Mouse (Mus musculus) CD8-positive naive resting alpha-beta T cell, adult 2 months (primary cell): ENCODE results near the gene Gorasp2.

ENCODE experiments used
- DNase-seq, 2 experiments: peaks; one replicate each; pipeline ENCODE4 v3.0.0; 2022; ENCODE audit warnings: low read depth in 2 of 2, low spot score in 2 of 2

Gene Gorasp2

DNA sequence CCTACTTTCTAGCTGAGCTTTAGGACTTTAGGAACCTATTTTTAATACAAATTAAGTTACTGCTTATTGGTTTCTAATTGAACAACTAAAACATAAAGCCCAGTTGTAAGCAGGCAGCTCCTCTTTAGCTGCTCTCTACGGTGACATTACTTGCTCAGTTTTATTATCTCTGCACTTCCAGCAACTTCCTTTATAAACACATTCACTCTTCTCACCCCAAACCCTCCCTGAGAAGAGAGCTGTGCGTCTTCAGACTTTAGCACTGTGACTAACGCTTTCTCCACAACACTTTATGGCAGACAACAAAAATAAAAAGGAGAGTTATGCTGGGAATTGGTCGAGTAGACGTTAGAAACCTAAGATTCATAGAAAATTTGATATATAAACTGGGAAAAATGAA lies 74.6 kb downstream of the Gorasp2 start:
- no peak for DNase-seq

DNA sequence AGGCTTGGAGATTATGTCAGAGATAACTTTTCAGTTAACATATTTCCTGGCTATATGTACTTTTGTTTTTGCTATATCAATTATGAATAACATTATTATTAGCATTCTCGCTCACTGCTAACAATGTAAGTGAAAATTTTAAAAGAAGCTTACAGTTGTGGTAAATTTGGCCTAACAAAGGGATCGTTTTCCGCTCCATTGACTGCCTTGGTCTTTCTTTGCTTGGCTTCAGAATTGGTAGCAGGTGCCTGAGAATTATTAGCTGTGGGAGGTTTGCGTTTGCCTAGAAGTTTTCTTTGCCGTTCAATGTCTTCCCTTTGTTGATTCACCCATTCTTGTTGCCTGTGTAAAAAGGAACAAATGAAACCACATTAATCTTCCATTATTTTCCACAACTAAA lies 80.5 kb downstream of the Gorasp2 start:
- no peak for DNase-seq

DNA sequence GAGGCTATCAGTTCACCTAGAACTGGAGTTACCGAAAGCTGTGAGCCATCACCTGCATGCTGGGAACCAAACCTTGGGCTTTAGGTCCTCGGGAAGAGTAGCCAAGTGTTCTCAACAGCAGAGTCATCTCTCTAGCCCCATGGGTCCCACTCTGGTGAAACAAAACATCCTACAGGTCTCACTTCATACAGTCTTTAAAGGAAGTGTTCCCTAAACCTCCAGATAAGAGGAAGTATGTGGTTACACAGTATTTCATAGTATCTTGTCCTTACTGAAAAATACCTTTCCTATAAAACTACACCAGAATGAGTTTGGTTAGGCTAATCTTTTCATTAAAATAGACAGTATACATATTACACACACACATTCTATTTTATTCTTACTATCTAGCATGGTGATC lies 81.2 kb downstream of the Gorasp2 start:
- DNase-seq, result no peak

DNA sequence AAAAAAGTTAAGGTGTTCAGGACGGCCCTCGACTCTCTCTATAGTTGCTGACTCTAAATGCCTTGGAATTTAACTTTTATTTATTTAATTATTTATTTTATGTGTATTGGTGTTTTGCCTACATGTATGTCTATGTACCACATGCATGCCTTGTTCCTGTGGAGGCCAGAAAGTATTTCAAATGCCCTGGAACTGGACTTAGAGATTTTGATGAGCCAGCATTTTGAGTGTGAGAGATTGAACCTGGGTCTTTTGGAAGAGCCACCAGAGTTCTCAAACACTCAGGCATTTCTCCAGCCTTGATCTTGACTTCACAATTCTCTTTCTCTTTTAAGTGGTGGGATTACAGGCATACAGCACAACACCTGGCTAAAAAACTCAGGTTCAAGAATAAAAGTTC lies 90.3 kb downstream of the Gorasp2 start:
- DNase-seq, result no peak

DNA sequence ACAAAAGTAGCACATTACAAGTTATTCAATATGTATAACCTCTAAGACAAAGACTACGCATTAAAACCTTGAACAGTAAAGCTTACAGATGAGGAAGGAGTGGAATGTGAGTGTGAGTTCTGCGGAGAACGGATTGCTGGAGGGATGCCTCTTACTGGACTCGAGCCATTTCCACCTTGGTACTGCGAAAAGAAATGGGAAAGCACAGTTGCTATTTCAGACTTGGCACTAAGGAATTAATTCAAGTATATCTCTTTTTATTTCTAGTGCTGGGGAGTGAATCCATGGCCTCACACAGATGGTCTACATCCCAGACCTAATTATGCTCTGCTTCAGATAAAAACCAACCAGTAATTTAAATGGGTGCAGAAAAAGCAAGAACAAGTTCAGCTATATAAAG lies 90.8 kb downstream of the Gorasp2 start:
- DNase-seq, result no peak
